Mouse (Mus musculus) lung, postnatal 10 days (tissue): ENCODE measurements around the gene Zfp354b.

Source experiments
- DNase-seq: peaks from one replicate; pipeline ENCODE4 v3.0.0; 2021

The Zfp354b gene

DNA sequence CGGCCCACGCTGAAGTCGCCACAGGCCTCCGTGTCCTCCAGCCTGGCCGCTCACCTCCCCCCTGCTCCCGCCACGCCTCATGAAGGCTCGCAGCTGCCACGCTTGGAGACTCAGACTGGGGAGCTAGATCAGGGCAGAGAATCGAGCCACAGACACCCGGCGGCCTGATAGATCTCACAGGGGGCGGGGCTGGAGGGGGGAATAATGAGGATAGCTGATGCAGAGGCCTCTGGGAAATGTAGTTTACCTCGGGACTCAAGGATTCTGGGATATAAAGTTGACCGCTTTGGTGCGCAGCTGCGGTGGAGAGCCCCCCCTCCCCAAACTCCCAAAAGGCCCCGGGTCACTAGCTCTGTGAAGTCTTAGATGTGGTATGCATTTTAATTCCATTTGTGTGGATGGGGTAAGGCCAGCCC is at the start of gene Zfp354b:
Zfp354b (minus strand) TSS at position 183 of the 416 bp plus-strand sequence.
- peak; percentile 90 for DNase-seq

GRCm38 (mm10) chr11:50977216-50977615 is 45.8 kb upstream of the Zfp354b start:
- no peak for DNase-seq

- DNase-seq, result no peak
Measured at GRCm38 (mm10) chr11:50966230-50966629, 34.8 kb upstream of the Zfp354b start, which contains the start of gene Olfr1378. Gene Olfr1378, plus strand, starts transcription at chr11:50966530.

GRCm38 (mm10) chr11:50964886-50965285 is 33.5 kb upstream of the Zfp354b start:
- peak; percentile 25 for DNase-seq

GRCm38 (mm10) chr11:50953665-50954064 is 22.2 kb upstream of the Zfp354b start, which contains the start of gene Prop1:
Gene Prop1, minus strand, starts transcription at chr11:50953765.
- DNase-seq, result no peak

DNA sequence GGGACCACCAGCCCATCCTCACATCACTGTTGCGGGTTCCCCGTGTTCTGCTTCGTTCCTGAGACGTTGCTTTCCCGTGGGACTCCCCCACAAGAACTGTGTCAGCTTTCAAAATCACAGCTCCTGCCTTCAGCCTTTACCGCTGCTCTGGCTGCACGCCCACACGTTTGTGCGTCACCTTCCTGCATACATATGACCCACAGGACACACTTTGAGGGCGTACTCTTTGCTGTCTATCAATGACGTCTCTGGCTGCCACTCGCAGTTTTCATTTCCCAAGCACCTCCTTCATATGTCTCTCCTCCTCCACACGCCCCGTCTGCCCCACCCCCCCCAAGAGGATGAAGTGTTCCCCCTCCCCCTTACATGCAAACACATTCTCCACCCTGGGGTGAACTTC is 20.9 kb upstream of the Zfp354b start:
- DNase-seq, result peak; percentile 11

- no peak for DNase-seq
Measured at GRCm38 (mm10) chr11:50943506-50943905, 12.1 kb upstream of the Zfp354b start, which contains the start of gene 4933414I15Rik. Gene 4933414I15Rik, minus strand, starts transcription at chr11:50943765.

GRCm38 (mm10) chr11:50942386-50942785 is 11.0 kb upstream of the Zfp354b start:
- DNase-seq, result no peak

- peak; percentile 40 for DNase-seq
Measured at GRCm38 (mm10) chr11:50939621-50940366, 8.4 kb upstream of the Zfp354b start.

- DNase-seq, result no peak
Measured at GRCm38 (mm10) chr11:50938435-50938834, 7.0 kb upstream of the Zfp354b start.

DNA sequence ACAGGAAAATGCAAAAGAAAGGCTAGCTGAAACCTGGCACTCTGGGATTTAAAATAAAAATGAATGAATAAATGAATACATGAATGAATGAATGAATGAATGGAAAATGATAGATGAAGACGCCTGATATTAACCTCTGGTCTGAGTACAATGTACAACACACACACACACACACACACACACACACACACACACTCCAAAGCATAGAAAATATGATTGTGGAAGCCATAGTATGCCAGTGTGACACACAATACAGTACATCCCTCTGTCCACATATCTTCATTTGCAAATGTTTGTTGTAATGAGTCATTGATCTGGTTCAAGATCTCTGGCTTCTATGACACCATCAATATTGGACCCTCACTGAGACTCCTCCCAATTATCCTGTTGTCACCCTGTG is 607 bp upstream of the Zfp354b start:
- no peak for DNase-seq

GRCm38 (mm10) chr11:50931021-50931420 is 412 bp downstream of the Zfp354b start:
- DNase-seq, result no peak

- no peak for DNase-seq
Measured at GRCm38 (mm10) chr11:50930469-50931014, 891 bp downstream of the Zfp354b start.

- peak; percentile 95 for DNase-seq
Measured at GRCm38 (mm10) chr11:50915671-50916320, 15.6 kb downstream of the Zfp354b start, which contains the start of gene Zfp2. Gene Zfp2, minus strand, starts transcription at chr11:50916165.

DNA sequence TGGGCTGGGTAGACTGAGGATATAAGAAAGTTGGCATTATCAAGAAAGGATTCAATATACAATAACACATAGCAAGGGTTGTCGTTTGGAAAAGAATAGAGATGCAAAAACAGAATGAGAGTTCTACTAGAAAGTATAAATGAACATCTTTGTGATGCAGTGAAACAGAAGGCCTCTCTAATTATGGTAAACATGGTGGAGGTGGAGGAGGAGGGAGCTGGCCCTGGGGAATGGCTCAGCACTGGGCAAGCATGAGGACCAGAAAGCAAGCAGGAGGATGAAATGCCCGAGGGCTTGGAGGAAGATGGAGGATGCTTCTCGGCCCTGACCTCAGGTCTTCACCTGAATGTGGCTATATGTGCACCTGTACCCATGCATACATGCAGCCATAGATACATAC is 17.0 kb downstream of the Zfp354b start:
- DNase-seq, result no peak

DNA sequence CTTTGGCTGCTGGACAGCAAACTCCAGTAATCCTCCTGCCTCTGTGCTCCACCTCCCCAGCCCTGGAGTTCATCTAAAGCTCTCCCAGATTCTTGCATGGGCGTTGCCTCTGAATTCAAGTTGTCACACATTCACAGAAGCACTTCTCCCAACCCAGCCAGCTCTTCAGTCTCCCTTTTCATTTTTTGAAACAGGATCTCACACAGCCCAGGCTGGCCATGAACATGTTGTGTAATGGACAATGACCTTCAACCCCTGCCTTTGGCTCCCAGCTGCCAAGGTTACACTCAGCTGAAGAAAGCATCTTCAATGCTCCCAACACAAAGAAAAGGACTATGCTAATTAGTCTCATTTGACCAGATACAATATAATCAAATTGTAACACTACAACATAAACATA is 18.1 kb downstream of the Zfp354b start:
- DNase-seq, result no peak

DNA sequence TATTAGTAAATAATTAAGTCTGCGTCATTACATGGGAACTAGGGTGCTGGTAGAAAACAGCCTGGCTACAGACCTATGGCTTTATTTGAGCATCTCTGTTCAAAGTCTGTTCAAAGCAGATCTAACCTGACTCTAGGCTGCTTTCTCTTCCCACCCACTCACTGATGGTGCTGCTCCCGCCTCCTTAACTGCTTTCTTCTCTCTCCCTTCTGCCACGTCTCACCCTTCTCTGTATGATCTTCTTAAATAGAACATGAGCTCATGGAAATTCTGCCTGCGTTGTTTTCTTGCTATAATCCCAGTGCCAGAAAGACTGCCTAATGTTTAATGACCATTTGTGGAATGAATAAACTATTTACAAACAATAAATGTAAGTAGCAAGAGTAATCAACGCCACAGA is 23.3 kb downstream of the Zfp354b start:
- no peak for DNase-seq

GRCm38 (mm10) chr11:50897359-50897758 is 34.1 kb downstream of the Zfp354b start:
- no peak for DNase-seq

- no peak for DNase-seq
Measured at GRCm38 (mm10) chr11:50892441-50892840, 39.0 kb downstream of the Zfp354b start.

DNA sequence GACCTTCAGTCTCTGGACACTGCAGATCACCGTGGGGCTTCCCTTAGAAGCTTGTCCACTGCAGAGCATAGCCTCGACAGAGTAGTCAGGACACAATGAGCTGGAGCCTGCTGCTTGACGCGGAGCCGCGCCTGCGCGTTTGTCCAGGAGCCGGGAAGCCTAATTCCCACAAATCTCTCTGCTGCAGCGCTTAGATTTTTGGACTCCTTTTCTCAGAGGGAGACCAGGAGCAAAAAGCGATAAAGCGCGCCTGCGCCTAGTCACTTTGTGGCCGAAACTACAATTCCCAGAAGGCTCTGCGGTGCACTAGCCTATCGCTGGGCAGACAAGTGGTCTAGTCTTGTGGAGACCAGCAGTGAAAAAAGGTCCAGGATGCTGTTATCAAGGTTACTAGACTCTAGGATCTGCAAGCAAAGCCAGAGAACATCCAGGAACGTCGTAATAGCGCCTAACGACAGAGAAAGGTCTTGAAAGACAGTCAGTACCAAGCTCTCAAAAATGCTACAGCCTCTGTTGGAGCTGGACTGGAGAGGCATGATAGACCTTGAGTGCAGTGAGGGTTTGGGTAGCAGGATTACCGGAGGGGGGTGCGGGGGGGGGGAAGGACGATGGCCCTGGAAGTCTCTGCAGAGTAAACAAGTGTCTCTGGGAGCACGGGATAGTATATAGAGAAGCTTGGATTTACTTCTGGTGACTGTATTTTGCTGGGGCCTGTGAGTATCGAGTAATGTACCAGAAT is 43.9 kb downstream of the Zfp354b start, which contains the start of gene Zfp454:
Zfp454 (minus strand) TSS at position 262 of the 739 bp plus-strand sequence.
- DNase-seq, result peak; percentile 94

DNA sequence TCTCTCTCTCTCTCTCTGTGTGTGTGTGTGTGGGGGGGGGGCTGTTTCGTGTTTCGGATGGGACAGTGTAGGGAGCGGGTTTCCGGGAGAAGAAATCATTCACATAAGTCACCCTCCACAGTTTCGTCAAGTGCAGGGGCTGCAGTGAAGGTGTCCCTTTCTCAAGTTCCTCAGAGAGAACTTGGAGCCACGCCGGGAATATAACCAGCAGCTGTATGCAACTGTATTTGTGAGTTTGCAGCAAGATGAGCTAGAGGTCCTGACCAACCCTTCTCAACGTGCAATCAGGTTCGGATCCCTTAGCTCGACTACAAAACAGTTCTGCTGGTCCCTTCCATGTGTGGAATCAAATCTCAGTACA is 44.5 kb downstream of the Zfp354b start:
- peak; percentile 30 for DNase-seq

DNA sequence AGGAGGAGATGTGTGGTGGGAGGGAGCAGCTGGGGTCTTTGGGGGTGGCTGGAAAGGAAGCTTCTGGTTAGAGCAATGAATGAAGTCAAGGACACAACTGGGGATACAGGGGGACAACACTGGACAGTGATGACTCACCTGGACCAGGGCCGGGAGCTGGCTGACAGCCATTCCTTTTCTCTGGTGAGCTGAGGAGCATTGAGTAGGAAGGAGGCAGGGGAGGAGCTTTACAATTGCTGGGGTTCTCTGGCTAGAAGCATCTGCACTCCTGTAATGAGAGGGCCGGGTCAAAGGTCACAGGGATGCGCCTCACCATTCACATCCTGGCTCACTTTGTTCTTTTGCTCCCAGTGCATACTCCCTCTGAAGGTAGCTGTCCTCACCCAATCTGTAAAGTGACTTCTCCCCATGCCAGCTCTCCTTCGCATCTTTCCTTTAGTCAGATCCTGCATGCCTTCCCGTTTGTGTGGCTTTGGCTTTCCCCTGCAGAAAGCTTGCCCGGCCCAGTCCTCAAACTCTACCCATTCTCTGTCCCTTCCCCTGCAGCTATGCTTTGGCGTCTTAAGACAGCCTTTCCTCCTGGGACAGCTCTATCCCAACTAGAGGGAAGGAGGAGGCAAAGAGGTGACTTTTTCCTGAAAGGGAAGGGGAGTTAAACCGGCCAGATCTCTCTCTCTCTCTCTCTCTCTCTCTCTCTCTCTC is 45.1 kb downstream of the Zfp354b start:
- peak; percentile 6 for DNase-seq
